Mouse (Mus musculus) liver, embryonic 12.5 days (tissue): ENCODE results near the gene Tedc1. TPM values are rescaled to one million over a fixed set of nuclear protein-coding genes. Genes with fewer than 3 reads are reported as not detected.

ENCODE experiments used
- ATAC-seq: fragments of 200-750 bp; cut with Nextera tagmentation; 2 replicates; pipeline ENCODE4 v1.8.0; 2017; ENCODE audit warnings: moderate number of reproducible peaks, mild to moderate bottlenecking, moderate library complexity
- H3K27ac ChIP-seq: fragments of 300-500 bp; sonication (generic); 2 replicates; pipeline ENCODE4 v1.5.1; 2016; ENCODE audit warnings: mild to moderate bottlenecking
- H3K27me3 ChIP-seq: fragments of 300-500 bp; sonication (generic); replicated peaks from 2 replicates; pipeline ENCODE4 v1.6.1; 2016; ENCODE audit warnings: mild to moderate bottlenecking, moderate library complexity
- H3K36me3 ChIP-seq: fragments of 300-500 bp; sonication (generic); 2 replicates; pipeline ENCODE4 v1.6.1; 2016; ENCODE audit warnings: mild to moderate bottlenecking, moderate library complexity
- H3K4me1 ChIP-seq: fragments of 300-500 bp; sonication (generic); 2 replicates; pipeline ENCODE4 v1.6.1; 2016
- H3K4me2 ChIP-seq: fragments of 300-500 bp; sonication (generic); 2 replicates; pipeline ENCODE4 v1.6.1; 2016; ENCODE audit warnings: mild to moderate bottlenecking, moderate library complexity
- H3K4me3 ChIP-seq: fragments of 300-500 bp; sonication (generic); 2 replicates; pipeline ENCODE4 v1.5.1; 2016; ENCODE audit warnings: mild to moderate bottlenecking, moderate library complexity
- H3K9ac ChIP-seq: fragments of 300-500 bp; sonication (generic); 2 replicates; pipeline ENCODE4 v1.6.1; 2016; ENCODE audit warnings: mild to moderate bottlenecking, moderate library complexity
- H3K9me3 ChIP-seq: fragments of 300-500 bp; sonication (generic); replicated peaks from 2 replicates; pipeline ENCODE4 v1.6.1; 2016; ENCODE audit warnings: mild to moderate bottlenecking, moderate library complexity
- WGBS: fragments of 180-500 bp; shearing (Covaris S2); methylation state at CpG from one replicate; pipeline ENCODE4 v1.1.7; 2016; ENCODE audit not compliant: insufficient replicate concordance; 5-methylcytosine and 5-hydroxymethylcytosine counted together
- polyA plus RNA-seq: library from polyadenylated mRNA; unstranded; fragments of >200 nt; fragmentation: Nextera tagmentation; extraction: Ambion mirVana; gene quantifications from 2 replicates; pipeline ENCODE4 v1.2.1, GENCODE M21; 2016

Gene Tedc1
- polyA plus RNA-seq, 1 experiment from 2014 or later: 18.5 TPM

- no peak for ATAC-seq
- H3K9ac ChIP-seq: no peak overlapping the region
- H3K36me3 ChIP-seq: no peaks in the 10 kb centered on the region; the same call in 1 of the 2 replicates
- peaks cover 69% of the 10 kb centered on the region for H3K4me1 ChIP-seq
- H3K27me3 ChIP-seq: peaks cover 73% of the 10 kb centered on the region
- 67% methylated on average over 4 of the region's 4 CpGs for WGBS
- no peak overlapping the region for H3K4me3 ChIP-seq
- H3K27ac ChIP-seq: no peak overlapping the region
- no peak overlapping the region for H3K4me2 ChIP-seq
- H3K9me3 ChIP-seq: no peaks in the 10 kb centered on the region
Observed at GRCm38 (mm10) chr12:113149341-113149740, 6.9 kb upstream of the Tedc1 start.

- H3K4me2 ChIP-seq: no peak overlapping the region
- WGBS: 67% methylated on average over 3 of the region's 3 CpGs
Observed at GRCm38 (mm10) chr12:113149896-113150295, 6.3 kb upstream of the Tedc1 start.

GRCm38 (mm10) chr12:113150591-113150990 lies 5.6 kb upstream of the Tedc1 start:
- Histone ChIP-seq H3K9ac (no peak overlapping the region), H3K4me1 (peaks cover 81% of the 10 kb centered on the region), H3K4me3 (no peak overlapping the region), H3K4me2 (peak overlapping the region; percentile 89; the same call in 1 of the 2 replicates), H3K27ac (no peak overlapping the region), H3K9me3 (no peaks in the 10 kb centered on the region), H3K36me3 (no peaks in the 10 kb centered on the region), H3K27me3 (peaks cover 73% of the 10 kb centered on the region)
- no peak for ATAC-seq
- 32% methylated on average over 4 of the region's 4 CpGs for WGBS

More at GRCm38 (mm10) chr12:113149896-113150295, 6.3 kb upstream of the Tedc1 start:
- Histone ChIP-seq H3K4me3 (no peak overlapping the region), H3K36me3 (no peaks in the 10 kb centered on the region; the same call in 1 of the 2 replicates), H3K27ac (no peak overlapping the region), H3K9ac (no peak overlapping the region), H3K4me1 (peaks cover 74% of the 10 kb centered on the region), H3K27me3 (peaks cover 73% of the 10 kb centered on the region), H3K9me3 (no peaks in the 10 kb centered on the region)
- no peak for ATAC-seq

- no peak overlapping the region for H3K4me3 ChIP-seq
- no peak for ATAC-seq
- H3K27ac ChIP-seq: no peak overlapping the region
- H3K27me3 ChIP-seq: peaks cover 73% of the 10 kb centered on the region
- H3K9me3 ChIP-seq: no peaks in the 10 kb centered on the region
- no peaks in the 10 kb centered on the region for H3K36me3 ChIP-seq
- peak overlapping the region; percentile 89 for H3K4me2 ChIP-seq
- 48% methylated on average over 8 of the region's 8 CpGs for WGBS
- H3K9ac ChIP-seq: no peak overlapping the region
- peaks cover 77% of the 10 kb centered on the region for H3K4me1 ChIP-seq
Observed at GRCm38 (mm10) chr12:113151046-113151445, 5.2 kb upstream of the Tedc1 start.

- Histone ChIP-seq H3K4me3 (peak overlapping the region; percentile 59), H3K9me3 (no peaks in the 10 kb centered on the region), H3K27ac (no peak overlapping the region), H3K4me1 (peaks cover 73% of the 10 kb centered on the region), H3K4me2 (peak overlapping the region; percentile 89), H3K27me3 (peaks cover 66% of the 10 kb centered on the region), H3K9ac (peak overlapping the region; percentile 64), H3K36me3 (no peaks in the 10 kb centered on the region)
- WGBS: under 1% methylated on average over 36 of the region's 36 CpGs
- no peak for ATAC-seq
Observed at GRCm38 (mm10) chr12:113151661-113152271, 4.5 kb upstream of the Tedc1 start.

- Histone ChIP-seq H3K36me3 (no peaks in the 10 kb centered on the region), H3K27ac (no peak overlapping the region), H3K4me2 (peak overlapping the region; percentile 89), H3K4me1 (peaks cover 73% of the 10 kb centered on the region), H3K27me3 (peaks cover 61% of the 10 kb centered on the region), H3K4me3 (peak overlapping the region; percentile 59), H3K9me3 (no peaks in the 10 kb centered on the region), H3K9ac (peak overlapping the region; percentile 64)
- WGBS: 5% methylated on average over 19 of the region's 19 CpGs
- no peak for ATAC-seq
Observed at GRCm38 (mm10) chr12:113152272-113152661, 4.0 kb upstream of the Tedc1 start.

GRCm38 (mm10) chr12:113152991-113153525 lies 3.2 kb upstream of the Tedc1 start:
- H3K27ac ChIP-seq: no peak overlapping the region
- peaks cover 7% of the 10 kb centered on the region for H3K36me3 ChIP-seq
- H3K9me3 ChIP-seq: no peaks in the 10 kb centered on the region
- H3K27me3 ChIP-seq: peaks cover 54% of the 10 kb centered on the region
- no peak for ATAC-seq
- peak overlapping the region; percentile 59; the same call in 1 of the 2 replicates for H3K4me3 ChIP-seq
- peaks cover 72% of the 10 kb centered on the region for H3K4me1 ChIP-seq
- H3K4me2 ChIP-seq: peak overlapping the region; percentile 89
- H3K9ac ChIP-seq: no peak overlapping the region
- 76% methylated on average over 6 of the region's 6 CpGs for WGBS

- no peak overlapping the region for H3K9ac ChIP-seq
- H3K27ac ChIP-seq: no peak overlapping the region
- H3K9me3 ChIP-seq: no peaks in the 10 kb centered on the region
- H3K4me3 ChIP-seq: no peak overlapping the region
- 71% methylated on average over 7 of the region's 7 CpGs for WGBS
- peaks cover 14% of the 10 kb centered on the region for H3K36me3 ChIP-seq
- H3K4me1 ChIP-seq: peaks cover 63% of the 10 kb centered on the region
- no peak overlapping the region for H3K4me2 ChIP-seq
- ATAC-seq: no peak
- peaks cover 45% of the 10 kb centered on the region for H3K27me3 ChIP-seq
Observed at GRCm38 (mm10) chr12:113153971-113154370, 2.2 kb upstream of the Tedc1 start.

GRCm38 (mm10) chr12:113154747-113155075 lies 1.5 kb upstream of the Tedc1 start:
- peak overlapping the region; percentile 78 for H3K4me3 ChIP-seq
- 0 out of 2 replicates have a peak overlapping the region, but pooled peaks have one; percentile 67 for H3K27ac ChIP-seq
- H3K9me3 ChIP-seq: no peaks in the 10 kb centered on the region
- H3K4me2 ChIP-seq: peak overlapping the region; percentile 92
- H3K4me1 ChIP-seq: peaks cover 58% of the 10 kb centered on the region
- WGBS: 73% methylated on average over 6 of the region's 6 CpGs
- peaks cover 19% of the 10 kb centered on the region for H3K36me3 ChIP-seq
- H3K9ac ChIP-seq: no peak overlapping the region; the same call in 1 of the 2 replicates
- H3K27me3 ChIP-seq: peaks cover 38% of the 10 kb centered on the region
- no peak for ATAC-seq

DNA sequence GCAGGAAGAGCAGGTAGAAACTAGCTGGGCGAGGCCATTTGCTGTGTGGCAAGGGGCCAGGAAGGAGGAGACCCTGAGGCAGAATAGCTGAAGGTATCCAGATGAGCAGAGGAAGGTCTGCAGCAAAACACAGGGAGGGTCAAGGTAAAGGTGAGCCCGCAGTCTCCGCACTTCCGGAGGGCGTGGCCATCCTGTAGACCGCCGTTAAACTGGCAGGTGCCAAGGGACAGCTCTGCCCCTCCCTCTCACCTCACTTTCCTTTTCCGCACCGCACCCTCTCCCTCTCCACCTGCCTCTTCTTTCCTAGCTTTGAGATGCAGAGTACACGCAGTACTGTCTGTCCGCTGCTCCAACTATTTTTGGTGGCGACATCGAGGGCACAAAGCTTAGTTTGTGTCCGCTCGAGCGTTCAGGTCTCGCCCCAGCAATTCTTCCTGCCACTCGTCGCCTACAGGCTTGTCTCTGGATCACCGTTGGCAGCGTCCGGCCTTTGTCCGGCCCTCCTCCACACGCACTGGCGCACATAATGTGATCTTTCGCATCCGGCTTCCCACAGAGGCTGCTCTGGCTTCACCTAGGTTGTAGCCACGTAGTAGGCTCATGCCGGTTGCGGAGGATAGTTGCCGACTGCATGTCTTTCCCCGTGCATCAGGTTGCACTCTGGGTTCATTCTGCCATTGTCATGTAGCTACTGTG lies 997 bp upstream of the Tedc1 start:
- Histone ChIP-seq H3K27ac (peak overlapping the region; percentile 67), H3K36me3 (peaks cover 22% of the 10 kb centered on the region), H3K27me3 (peaks cover 33% of the 10 kb centered on the region), H3K4me3 (peak overlapping the region; percentile 78), H3K9ac (peak overlapping the region; percentile 68), H3K4me2 (peak overlapping the region; percentile 92), H3K4me1 (peaks cover 58% of the 10 kb centered on the region), H3K9me3 (no peaks in the 10 kb centered on the region)
- WGBS: 5% methylated on average over 32 of the region's 32 CpGs
- ATAC-seq: no peak

DNA sequence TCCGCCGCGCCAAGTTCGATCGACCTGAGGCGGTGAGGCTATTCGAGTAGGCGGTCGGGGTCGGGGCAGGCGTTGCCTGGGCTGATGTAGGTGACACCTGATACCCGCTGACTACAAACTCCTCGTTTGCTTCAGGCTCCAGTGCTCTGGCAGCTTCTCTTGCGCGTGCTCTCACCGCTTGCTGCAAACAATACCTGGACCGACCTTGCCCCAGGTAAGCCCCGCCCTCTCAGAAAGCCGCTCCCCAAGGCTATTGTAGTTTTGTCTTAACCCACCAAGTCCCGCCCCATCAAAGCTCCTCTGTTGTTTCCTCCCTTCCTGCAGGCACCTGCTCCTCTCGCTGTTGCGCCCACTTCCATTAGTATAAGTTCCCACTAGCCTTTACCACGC lies 314 bp downstream of the Tedc1 start:
- H3K36me3 ChIP-seq: peaks cover 33% of the 10 kb centered on the region
- no peaks in the 10 kb centered on the region for H3K9me3 ChIP-seq
- peak overlapping the region; percentile 85 for H3K9ac ChIP-seq
- peaks cover 45% of the 10 kb centered on the region for H3K4me1 ChIP-seq
- H3K27me3 ChIP-seq: peaks cover 19% of the 10 kb centered on the region
- under 1% methylated on average over 23 of the region's 23 CpGs for WGBS
- ATAC-seq: peak; percentile 22
- H3K4me2 ChIP-seq: peak overlapping the region; percentile 94
- H3K27ac ChIP-seq: peak overlapping the region; percentile 75
- peak overlapping the region; percentile 78 for H3K4me3 ChIP-seq

GRCm38 (mm10) chr12:113157002-113157401 lies 781 bp downstream of the Tedc1 start:
- 46% methylated on average over 8 of the region's 8 CpGs for WGBS
- H3K4me3 ChIP-seq: peak overlapping the region; percentile 78
- H3K9me3 ChIP-seq: no peaks in the 10 kb centered on the region
- H3K27me3 ChIP-seq: peaks cover 15% of the 10 kb centered on the region
- H3K4me2 ChIP-seq: peak overlapping the region; percentile 94
- H3K27ac ChIP-seq: peak overlapping the region; percentile 3; the same call in 1 of the 2 replicates
- peak overlapping the region; percentile 85 for H3K9ac ChIP-seq
- H3K36me3 ChIP-seq: peaks cover 38% of the 10 kb centered on the region
- peaks cover 40% of the 10 kb centered on the region for H3K4me1 ChIP-seq
- no peak for ATAC-seq
